Mouse (Mus musculus) thymus, adult 18-20 months (tissue): ENCODE data around the gene Arhgap8.
A peak's percentile ranks its signal among the peaks of the same experiment; 100 is the strongest.
"Not testable (repeated sequence)": the region's sequence is repeated elsewhere in the genome, so short reads cannot be mapped to it uniquely, and the experiment has no call there.

Experiments used
- DNase-seq, 2 experiments: peaks; one replicate each; pipeline ENCODE4 v3.0.0; 2022; ENCODE audit warnings: mixed read lengths in 2 of 2

The Arhgap8 gene

GRCm38 (mm10) chr15:84736994-84737346 lies 17.1 kb downstream of the Arhgap8 start:
- no peak for DNase-seq

- no peak for DNase-seq
These were observed 18.4 kb downstream of the Arhgap8 start for GRCm38 (mm10) chr15:84738246-84738645.

GRCm38 (mm10) chr15:84741573-84741972 lies 21.7 kb downstream of the Arhgap8 start:
- no peak for DNase-seq

GRCm38 (mm10) chr15:84743347-84743746 lies 23.5 kb downstream of the Arhgap8 start:
- no peak for DNase-seq

GRCm38 (mm10) chr15:84744308-84744707 lies 24.5 kb downstream of the Arhgap8 start:
- DNase-seq = no peak

GRCm38 (mm10) chr15:84745831-84746230 lies 26.0 kb downstream of the Arhgap8 start:
- no peak for DNase-seq

- peak; percentile 9 to 10 for DNase-seq
These were observed 35.1 kb downstream of the Arhgap8 start for GRCm38 (mm10) chr15:84754987-84755386.

- no peak for DNase-seq
These were observed 36.6 kb downstream of the Arhgap8 start for GRCm38 (mm10) chr15:84756426-84756825.

- no peak for DNase-seq
These were observed 38.6 kb downstream of the Arhgap8 start for GRCm38 (mm10) chr15:84758493-84758892.

GRCm38 (mm10) chr15:84762712-84763422 lies 43.0 kb downstream of the Arhgap8 start:
- DNase-seq = no peak

- DNase-seq = no peak
These were observed 43.6 kb downstream of the Arhgap8 start for GRCm38 (mm10) chr15:84763423-84763812.

- no peak for DNase-seq
These were observed 46.8 kb downstream of the Arhgap8 start for GRCm38 (mm10) chr15:84766621-84767020.

- DNase-seq = not testable (repeated sequence)
These were observed 48.7 kb downstream of the Arhgap8 start for GRCm38 (mm10) chr15:84768531-84768930.

GRCm38 (mm10) chr15:84769641-84770341 lies 49.9 kb downstream of the Arhgap8 start:
- no peak for DNase-seq

- no peak for DNase-seq
These were observed 52.6 kb downstream of the Arhgap8 start for GRCm38 (mm10) chr15:84772191-84773111.

- no peak for DNase-seq
These were observed 55.7 kb downstream of the Arhgap8 start for GRCm38 (mm10) chr15:84775421-84776174.

GRCm38 (mm10) chr15:84778587-84778986 lies 58.7 kb downstream of the Arhgap8 start:
- DNase-seq = no peak

GRCm38 (mm10) chr15:84784812-84785211 lies 65.0 kb downstream of the Arhgap8 start:
- DNase-seq = no peak

GRCm38 (mm10) chr15:84787161-84787560 lies 67.3 kb downstream of the Arhgap8 start:
- DNase-seq = no peak

- no peak for DNase-seq
These were observed 73.8 kb downstream of the Arhgap8 start for GRCm38 (mm10) chr15:84793649-84794048.

GRCm38 (mm10) chr15:84800132-84800531 lies 80.3 kb downstream of the Arhgap8 start:
- no peak for DNase-seq

GRCm38 (mm10) chr15:84803685-84804084 lies 83.8 kb downstream of the Arhgap8 start:
- DNase-seq = no peak
